Mouse (Mus musculus) MEL (cell line): ENCODE results near the gene Frmd4a. TPM values are rescaled to one million over a fixed set of nuclear protein-coding genes. Genes with fewer than 3 reads are reported as not detected.

Source experiments
- DNase-seq: peaks from one replicate; pipeline ENCODE4 v3.0.0; 2011; ENCODE audit warnings: low read depth, low spot score
- H3K27ac ChIP-seq: 2 replicates; pipeline ENCODE4 v1.5.1; 2012; ENCODE audit warnings: low read depth, mild to moderate bottlenecking, control low read depth, low read length, moderate library complexity; ENCODE audit not compliant: control insufficient read depth
- H3K27me3 ChIP-seq, 2 experiments: fragments of 150-350 bp in 1 of 2; sonication (generic) in 1 of 2; 2 replicates each; pipeline ENCODE4 v1.6.1; 2012; ENCODE audit warnings: low read length in 2 of 2, mild to moderate bottlenecking in 2 of 2, improper control_type of control experiment in 1 of 2, moderate library complexity in 1 of 2; ENCODE audit not compliant: insufficient read depth in 2 of 2, control insufficient read depth in 1 of 2
- H3K36me3 ChIP-seq, 2 experiments: 2 replicates each; pipeline ENCODE4 v1.6.1; 2012 to 2014; ENCODE audit warnings: low read length in 2 of 2, improper control_type of control experiment in 1 of 2, inconsistent platforms in 1 of 2, mild to moderate bottlenecking in 1 of 2; ENCODE audit not compliant: insufficient read depth in 2 of 2, control insufficient read depth in 1 of 2
- H3K4me1 ChIP-seq, 2 experiments: fragments of 150-350 bp in 1 of 2; sonication (generic) in 1 of 2; 2 replicates each; pipeline ENCODE4 v1.6.1; 2012; ENCODE audit warnings: low read length in 2 of 2, improper control_type of control experiment in 1 of 2, mild to moderate bottlenecking in 1 of 2; ENCODE audit not compliant: insufficient read depth in 2 of 2, control insufficient read depth in 1 of 2
- H3K4me3 ChIP-seq, 2 experiments: fragments of 150-350 bp in 1 of 2; sonication (generic) in 1 of 2; 2 replicates each; pipeline ENCODE4 v1.5.1; 2012; ENCODE audit warnings: low read depth in 2 of 2, low read length in 2 of 2, mild to moderate bottlenecking in 2 of 2, moderate library complexity in 2 of 2, control low read depth in 1 of 2, improper control_type of control experiment in 1 of 2; ENCODE audit not compliant: control insufficient read depth in 1 of 2, insufficient read depth in 1 of 2
- H3K79me2 ChIP-seq: 2 replicates; pipeline ENCODE4 v1.6.1; 2012; ENCODE audit warnings: mild to moderate bottlenecking, low read length, moderate library complexity; ENCODE audit not compliant: control insufficient read depth, poor library complexity, insufficient read depth
- H3K9ac ChIP-seq: 2 replicates; pipeline ENCODE4 v1.6.1; 2012; ENCODE audit warnings: low read depth, mild to moderate bottlenecking, control low read depth, low read length, moderate library complexity; ENCODE audit not compliant: control insufficient read depth, poor library complexity, severe bottlenecking
- H3K9me3 ChIP-seq: fragments of 150-350 bp; sonication (generic); replicated peaks from 2 replicates; pipeline ENCODE4 v1.6.1; 2012; ENCODE audit warnings: mild to moderate bottlenecking, low read length, improper control_type of control experiment, moderate library complexity; ENCODE audit not compliant: insufficient read depth
- GATA1 ChIP-seq: IDR thresholded peaks from 2 replicates; pipeline ENCODE4 v1.6.1; 2011; ENCODE audit warnings: low read depth, low read length, improper control_type of control experiment
- HCFC1 ChIP-seq: IDR thresholded peaks from 2 replicates; pipeline ENCODE4 v1.6.1; 2012; ENCODE audit warnings: low read depth, mild to moderate bottlenecking, inconsistent platforms, low read length, improper control_type of control experiment, moderate library complexity
- KAT2A ChIP-seq: conservative IDR thresholded peaks from 2 replicates; pipeline ENCODE4 v1.6.1; 2012; ENCODE audit warnings: low read depth, low read length, improper control_type of control experiment, inconsistent platforms
- MAX ChIP-seq: IDR thresholded peaks from 2 replicates; pipeline ENCODE4 v1.6.1; 2011; ENCODE audit warnings: low read length, improper control_type of control experiment
- MAZ ChIP-seq: IDR thresholded peaks from 2 replicates; pipeline ENCODE4 v1.6.1; 2012; ENCODE audit warnings: low read depth, mild to moderate bottlenecking, inconsistent platforms, low read length, improper control_type of control experiment
- MEF2A ChIP-seq: IDR thresholded peaks from 2 replicates; pipeline ENCODE4 v1.6.1; 2014; ENCODE audit warnings: low read depth, mild to moderate bottlenecking, inconsistent platforms, low read length, improper control_type of control experiment; ENCODE audit not compliant: poor library complexity, insufficient replicate concordance, severe bottlenecking; ENCODE audit errors: extremely low read depth
- MYB ChIP-seq: IDR thresholded peaks from 2 replicates; pipeline ENCODE4 v1.6.1; 2011; ENCODE audit warnings: mild to moderate bottlenecking, low read depth, low read length, improper control_type of control experiment
- TBP ChIP-seq: IDR thresholded peaks from 2 replicates; pipeline ENCODE4 v1.8.0; 2011; ENCODE audit warnings: low read depth, low read length, improper control_type of control experiment
- TCF12 ChIP-seq: IDR thresholded peaks from 2 replicates; pipeline ENCODE4 v1.6.1; 2014; ENCODE audit warnings: low read depth, mild to moderate bottlenecking, inconsistent platforms, low read length, improper control_type of control experiment, moderate library complexity
- USF2 ChIP-seq, 2 experiments: IDR thresholded peaks; 2 replicates each; pipeline ENCODE4 v1.6.1; 2011 to 2012; ENCODE audit warnings: improper control_type of control experiment in 2 of 2, low read length in 2 of 2, borderline replicate concordance in 1 of 2, inconsistent platforms in 1 of 2, low read depth in 1 of 2, mild to moderate bottlenecking in 1 of 2; ENCODE audit not compliant: insufficient read depth in 1 of 2
- polyA plus RNA-seq, 2 experiments: library from polyadenylated mRNA; stranded (reverse) in 1 of 2; unstranded in 1 of 2; fragments of >175 nt in 1 of 2; fragments of >200 nt in 1 of 2; gene quantifications; 2 replicates each; pipeline versions ENCODE4 v1.2.1 to v1.2.4; 2012; ENCODE audit warnings: low replicate concordance in 2 of 2, low read depth in 1 of 2; ENCODE audit not compliant: insufficient read length in 2 of 2, insufficient read depth in 1 of 2, missing spikeins in 1 of 2
- total RNA-seq: library from RNA; depleted of rRNA; stranded (reverse); fragments of 300-350 nt; gene quantifications from 2 replicates; pipeline ENCODE4 v1.2.3, GENCODE M21; 2012

Gene Frmd4a
- total and polyA plus RNA-seq, 3 experiments = 6.4 to 14.4 TPM; not detected in 1

DNA sequence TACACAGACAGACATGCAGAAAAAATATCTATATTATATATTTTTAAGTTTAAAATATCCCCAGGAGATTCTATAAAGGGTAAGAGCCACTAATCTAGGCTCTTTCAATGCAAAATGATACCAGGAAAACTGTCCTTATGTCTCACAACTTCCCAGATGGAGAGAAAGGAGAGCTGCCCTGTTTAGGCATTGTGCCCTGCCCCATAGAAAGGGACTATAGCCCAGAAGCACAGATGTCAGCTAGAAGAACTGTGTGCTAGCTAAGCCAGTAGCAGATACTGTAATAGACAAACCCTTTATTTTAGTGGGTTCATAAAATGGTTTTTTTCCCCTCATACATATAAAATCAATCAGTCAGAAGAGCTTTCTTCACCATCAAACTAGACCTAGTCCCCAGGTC, 175.7 kb downstream of the Frmd4a start:
- TF ChIP-seq KAT2A = no peak
- no peak for TF ChIP-seq TCF12
- TF ChIP-seq MAZ = no peak
- no peak for TF ChIP-seq MEF2A
- TF ChIP-seq, all 39 proteins: peak for 0
- Histone ChIP-seq H3K27me3 (0 out of 4 replicates have a peak, but pooled peaks cover 0 to 1% of the 10 kb centered on the region in 2 experiments), H3K9ac (no peak overlapping the region), H3K9me3 (no peaks in the 10 kb centered on the region), H3K4me1 (no peaks in the 10 kb centered on the region), H3K79me2 (no peaks in the 10 kb centered on the region), H3K27ac (no peak overlapping the region), H3K4me3 (no peak overlapping the region), H3K36me3 (no peaks in the 10 kb centered on the region)
- DNase-seq = no peak

GRCm38 (mm10) chr2:4194324-4195014, 177.0 kb downstream of the Frmd4a start:
- Histone ChIP-seq H3K27ac (no peak overlapping the region), H3K36me3 (no peaks in the 10 kb centered on the region), H3K9ac (no peak overlapping the region), H3K4me1 (no peaks in the 10 kb centered on the region), H3K27me3 (0 out of 4 replicates have a peak, but pooled peaks cover 0 to 1% of the 10 kb centered on the region in 2 experiments), H3K4me3 (no peak overlapping the region), H3K79me2 (no peaks in the 10 kb centered on the region), H3K9me3 (no peaks in the 10 kb centered on the region)
- no peak for TF ChIP-seq USF2 (IDR thresholded peaks at IDR 0.05; ENCODE audit: borderline replicate concordance in 1 of 2, insufficient read depth in 1 of 2, low read depth in 1 of 2, low read length in 2 of 2)
- no peak for TF ChIP-seq GATA1
- no peak for TF ChIP-seq MAZ
- TF ChIP-seq HCFC1 = no peak
- DNase-seq = no peak

GRCm38 (mm10) chr2:4196041-4196440, 178.5 kb downstream of the Frmd4a start:
- TF ChIP-seq MAX = no peak
- TF ChIP-seq MYB = no peak
- TF ChIP-seq TBP = no peak
- no peak overlapping the region for H3K9ac ChIP-seq
- H3K79me2 ChIP-seq = no peaks in the 10 kb centered on the region
- H3K36me3 ChIP-seq = no peaks in the 10 kb centered on the region
- H3K4me3 ChIP-seq = no peak overlapping the region
- no peaks in the 10 kb centered on the region for H3K4me1 ChIP-seq
- H3K27ac ChIP-seq = no peak overlapping the region
- no peaks in the 10 kb centered on the region for H3K9me3 ChIP-seq
- DNase-seq = no peak
- H3K27me3 ChIP-seq = 0 out of 4 replicates have a peak, but pooled peaks cover 0 to 1% of the 10 kb centered on the region in 2 experiments
